Mouse (Mus musculus): ENCODE results near the gene Rab3gap2.

The Rab3gap2 gene

DNA sequence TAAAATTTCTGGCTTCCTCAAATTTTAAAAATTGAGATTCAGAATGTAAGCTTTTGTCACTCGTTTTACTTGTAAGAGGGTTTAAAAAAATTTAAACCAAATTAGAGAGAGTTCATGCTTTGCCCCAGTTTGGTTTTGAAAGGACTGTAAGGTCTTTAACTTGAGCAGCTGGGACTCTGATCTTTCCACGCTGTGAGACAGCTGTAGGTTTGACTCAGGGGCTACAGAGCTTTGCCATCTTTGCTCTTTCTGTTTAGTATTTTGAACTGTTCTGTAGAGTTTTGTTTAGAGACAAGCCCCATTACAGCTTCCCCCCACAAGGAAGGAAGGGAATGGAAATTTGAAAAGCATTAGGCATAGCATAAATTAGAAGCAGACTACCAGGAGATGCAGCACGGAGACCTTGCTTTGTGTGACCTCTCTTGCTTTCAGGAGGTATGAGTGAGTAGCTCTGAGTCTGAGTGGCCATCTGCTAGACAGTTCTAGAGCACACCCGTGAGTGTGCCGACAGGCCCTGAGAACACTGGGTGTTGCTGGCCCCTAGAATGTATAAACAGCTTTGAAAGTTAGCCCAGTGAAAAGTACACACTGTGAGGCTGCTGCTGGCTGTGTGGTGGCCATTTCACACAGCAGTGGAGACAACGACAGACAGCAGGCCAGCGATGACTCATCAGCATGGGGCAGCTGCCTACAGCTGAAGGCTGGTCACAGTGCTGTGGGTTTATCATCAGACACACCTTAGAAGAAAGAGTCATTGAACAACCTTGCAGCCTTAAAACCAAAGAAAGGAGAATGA is 25.7 kb downstream of the Rab3gap2 start:
- DNase-seq = no peak

DNA sequence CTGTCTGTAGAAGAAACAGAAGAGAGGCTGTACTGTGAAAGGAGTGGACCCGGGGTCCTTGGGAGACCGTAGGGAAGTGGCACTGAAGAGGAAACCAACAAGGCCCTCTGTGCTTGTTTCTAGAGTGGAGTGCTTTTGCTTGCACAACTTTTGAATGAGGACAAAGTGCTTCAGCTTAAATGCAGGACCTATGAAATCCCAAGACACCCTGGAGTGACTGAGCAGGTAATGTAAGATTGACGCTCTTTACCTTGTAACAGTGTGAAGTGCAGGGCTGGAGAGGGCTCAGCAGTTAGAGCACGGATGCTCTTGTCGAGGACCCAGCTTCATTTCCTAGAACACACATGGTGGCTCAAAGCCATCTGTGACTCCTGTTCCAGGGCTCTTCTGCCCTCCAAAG is 31.9 kb downstream of the Rab3gap2 start:
- DNase-seq = no peak

DNA sequence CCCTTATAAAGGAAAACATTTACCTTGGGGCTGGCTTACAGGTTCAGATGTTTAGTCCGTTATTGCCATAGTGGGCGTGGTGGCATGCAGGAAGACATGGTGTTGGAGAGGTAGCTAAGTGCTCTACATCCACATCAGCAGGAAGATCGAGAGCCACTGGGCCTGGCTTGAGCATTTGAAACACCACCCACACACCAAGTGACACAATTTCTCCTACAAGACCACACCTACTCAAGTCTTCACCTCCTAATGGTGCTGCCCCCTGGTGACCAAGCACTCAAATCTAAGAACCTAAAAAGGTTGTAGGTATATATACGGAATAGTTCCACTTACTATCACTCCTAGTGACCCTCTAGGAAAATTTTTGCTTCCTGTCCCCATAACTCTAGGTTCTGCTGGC is 32.6 kb downstream of the Rab3gap2 start:
- no peak for DNase-seq

DNA sequence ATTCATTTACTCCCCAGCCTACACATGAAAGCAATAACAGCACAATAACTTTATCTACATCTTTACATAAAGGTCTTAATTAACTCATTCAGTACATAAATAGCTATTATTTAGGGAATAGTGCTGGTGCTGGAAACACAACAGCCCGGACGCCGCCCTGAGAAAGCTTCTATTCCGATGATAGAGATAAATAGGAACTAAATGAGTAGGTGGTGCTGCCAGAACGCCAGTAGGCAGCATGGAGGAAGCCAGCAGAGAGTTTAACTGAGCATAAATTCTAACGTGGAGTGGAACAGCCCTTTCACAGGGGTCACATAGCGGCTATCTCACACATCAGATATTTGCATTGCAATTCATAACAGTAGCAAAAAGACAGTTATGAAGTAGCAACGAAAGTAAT is 39.1 kb downstream of the Rab3gap2 start:
- no peak for DNase-seq

DNA sequence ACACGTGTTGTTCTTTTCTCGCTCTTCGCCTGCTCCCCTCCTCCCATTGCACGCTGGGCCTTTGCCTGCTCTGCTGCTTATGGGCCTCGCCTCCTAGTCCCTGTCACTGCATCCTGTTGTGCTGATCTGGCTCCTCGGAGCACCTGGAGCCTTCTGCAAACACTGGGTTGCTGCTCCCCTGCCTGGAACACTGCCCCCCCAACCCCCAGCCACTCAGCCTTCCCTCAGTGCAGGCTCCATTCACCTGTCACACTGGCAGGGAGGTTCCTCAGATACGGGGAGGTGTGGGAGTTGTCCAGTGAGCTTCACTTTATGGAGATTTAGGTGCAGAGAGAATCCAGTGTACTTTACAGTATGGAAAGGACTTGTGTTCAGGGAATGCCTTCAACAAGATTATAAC is 41.5 kb downstream of the Rab3gap2 start:
- DNase-seq = no peak

DNA sequence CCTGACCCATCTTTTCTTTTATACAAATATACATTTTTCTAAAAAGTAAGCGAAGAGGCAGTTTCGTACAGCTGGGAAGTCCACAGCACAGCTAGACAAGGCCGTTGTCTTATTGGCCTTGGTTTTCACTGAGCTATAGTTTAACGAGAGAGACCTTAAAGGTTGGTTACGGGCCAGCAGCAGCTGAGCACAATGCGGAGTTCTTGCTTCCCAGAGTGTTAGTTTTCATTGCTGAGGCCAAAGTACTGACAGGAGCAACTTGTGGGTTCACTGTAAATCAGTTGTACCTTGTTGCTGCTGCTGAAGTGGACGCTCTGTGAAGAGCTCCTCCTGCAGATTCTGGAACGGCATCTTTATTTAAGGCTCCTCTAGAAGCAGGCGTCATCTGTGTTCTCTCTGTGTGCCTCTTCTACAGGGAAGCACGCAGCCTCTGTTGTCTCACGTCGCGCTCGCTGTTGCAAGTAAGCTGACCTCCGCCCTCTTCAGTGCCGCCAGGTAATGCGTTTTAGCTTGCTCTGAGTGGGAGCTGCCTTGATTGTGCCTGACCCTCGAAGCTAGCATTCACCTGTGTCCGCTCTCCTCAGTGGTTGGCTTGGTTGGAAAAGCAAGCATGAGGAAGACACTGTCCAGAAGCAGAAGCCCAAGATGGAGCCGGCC is 43.6 kb downstream of the Rab3gap2 start:
- peak; percentile 11 for DNase-seq

DNA sequence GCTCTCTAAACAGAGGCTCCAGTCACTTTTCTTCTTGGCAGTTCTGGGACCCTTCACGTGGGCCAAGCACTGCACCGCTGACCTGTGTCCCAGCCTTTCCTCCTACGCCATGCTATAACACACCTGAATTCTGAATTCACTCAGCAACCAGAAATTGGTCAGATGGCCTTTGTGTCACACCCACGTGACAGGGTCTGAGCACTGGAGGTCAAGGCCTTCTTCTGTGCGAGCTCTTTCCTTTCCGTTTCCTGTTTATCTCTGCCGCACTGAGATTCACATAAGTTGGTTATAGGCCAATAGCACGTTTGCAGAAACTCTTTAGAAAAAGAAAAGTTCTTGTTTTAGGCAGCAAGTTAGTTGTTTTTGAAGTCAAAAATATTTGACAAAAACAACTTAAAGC is 44.8 kb downstream of the Rab3gap2 start:
- DNase-seq = no peak

DNA sequence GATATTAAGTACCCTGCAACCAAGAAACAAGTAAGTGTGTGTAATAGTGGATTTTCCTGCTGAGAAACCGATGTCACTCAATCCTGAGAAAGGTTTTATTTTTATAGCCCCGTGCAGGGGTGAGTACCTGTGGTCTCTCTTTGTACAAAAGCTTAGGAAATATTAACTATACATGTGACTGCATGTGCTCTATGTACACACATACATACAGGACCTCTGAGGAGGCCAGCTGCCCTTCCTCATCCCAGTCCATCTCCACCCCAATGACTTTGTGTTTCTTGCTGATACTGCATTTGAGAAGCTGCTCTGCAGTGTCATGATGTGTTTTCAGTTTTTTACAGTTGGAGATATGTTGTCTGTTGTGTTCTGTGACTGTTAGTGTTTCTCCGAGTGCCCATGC is 48.4 kb downstream of the Rab3gap2 start:
- DNase-seq = no peak

DNA sequence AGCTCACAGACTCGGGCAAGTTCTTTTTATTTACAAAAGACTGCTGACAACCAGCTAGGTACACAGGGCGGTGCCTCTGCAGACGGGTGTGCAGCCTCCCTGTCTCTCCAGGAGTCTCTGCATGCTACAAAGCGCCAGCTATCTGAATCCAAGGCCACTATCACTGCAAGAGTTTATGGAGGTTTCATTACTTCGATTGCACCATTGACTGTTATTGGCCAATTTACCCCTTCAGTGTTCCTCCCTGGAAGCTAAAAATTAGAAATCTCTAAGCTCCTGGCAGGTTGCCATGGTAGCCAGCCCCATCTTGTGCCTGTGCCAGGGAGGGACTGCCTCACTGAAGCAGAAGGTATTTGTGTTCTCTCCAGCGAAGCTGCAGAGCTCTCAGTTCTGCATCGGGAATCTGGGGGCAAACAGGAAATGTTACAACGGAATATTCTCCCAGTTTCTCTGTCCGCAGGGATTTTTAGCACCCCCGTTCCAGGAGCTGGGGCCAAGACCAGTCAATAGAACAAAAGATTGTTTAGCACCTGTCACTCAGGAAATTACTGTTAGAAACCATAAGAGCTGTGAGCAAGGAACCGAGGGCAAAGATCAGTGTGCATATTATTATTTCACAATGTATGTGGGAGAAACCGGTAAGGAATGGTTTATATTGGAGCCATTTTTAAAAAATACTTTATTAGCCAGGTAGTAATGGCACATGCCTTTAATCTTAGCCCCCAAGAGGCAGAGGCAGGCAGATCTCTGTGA is 49.4 kb downstream of the Rab3gap2 start:
- no peak for DNase-seq

DNA sequence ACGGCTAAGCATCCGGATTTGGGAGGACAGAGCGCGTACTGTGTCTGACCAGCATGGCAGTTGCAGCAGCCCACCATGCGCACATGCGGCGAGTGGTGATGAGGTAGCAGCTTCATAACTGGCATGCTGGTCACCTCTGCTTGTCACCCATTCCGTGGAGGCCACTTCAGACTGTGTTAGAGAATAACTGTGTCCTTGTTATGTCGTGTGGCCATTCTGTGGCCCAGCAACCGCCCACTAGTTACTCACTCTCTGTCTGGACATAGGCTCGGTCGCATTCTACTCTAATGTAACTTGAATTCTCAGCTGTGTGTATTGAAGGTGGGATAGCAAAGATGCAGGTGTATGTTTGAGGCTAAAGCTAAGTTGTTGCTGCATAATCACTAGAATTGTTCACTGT is 51.4 kb downstream of the Rab3gap2 start:
- DNase-seq = no peak

DNA sequence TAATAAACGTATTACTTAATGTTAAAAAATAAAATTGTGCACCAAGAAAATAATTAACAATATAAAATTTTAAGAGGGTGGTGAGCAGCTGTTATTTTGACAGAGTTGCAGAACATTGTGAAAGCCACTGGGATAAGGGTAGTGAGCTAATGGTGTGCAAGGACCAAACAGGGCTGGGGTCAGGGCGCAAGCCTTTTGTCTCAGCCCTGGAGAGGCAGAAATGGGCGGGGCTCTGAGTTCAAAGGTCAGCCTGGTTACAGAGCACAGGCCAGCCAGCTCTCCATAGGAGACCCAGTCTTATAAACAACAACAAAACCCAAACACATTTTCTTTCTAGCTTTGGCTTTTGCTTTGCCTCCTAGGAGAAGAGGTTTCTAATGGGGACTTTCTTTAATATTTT is 52.8 kb downstream of the Rab3gap2 start:
- peak; percentile 43 for DNase-seq

DNA sequence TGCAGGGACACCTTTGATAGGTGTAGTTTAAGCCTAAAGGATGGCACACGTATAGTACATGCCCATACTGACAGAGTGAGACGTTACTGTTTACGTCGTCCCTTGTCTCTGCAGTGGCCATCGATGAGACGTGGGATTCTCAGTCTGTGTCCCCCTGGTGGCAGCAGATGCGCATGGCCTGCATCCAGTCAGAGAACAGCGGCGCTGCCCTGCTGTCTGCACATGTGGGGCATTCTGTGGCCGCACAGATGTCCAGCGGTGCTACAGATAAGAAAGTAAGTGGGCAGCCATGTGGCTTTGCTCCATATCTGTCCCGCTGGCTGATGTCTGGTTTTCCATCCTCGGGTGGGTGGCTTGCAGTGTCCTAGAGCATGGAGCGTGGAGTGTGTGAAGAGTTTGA is 58.6 kb downstream of the Rab3gap2 start:
- DNase-seq = no peak

DNA sequence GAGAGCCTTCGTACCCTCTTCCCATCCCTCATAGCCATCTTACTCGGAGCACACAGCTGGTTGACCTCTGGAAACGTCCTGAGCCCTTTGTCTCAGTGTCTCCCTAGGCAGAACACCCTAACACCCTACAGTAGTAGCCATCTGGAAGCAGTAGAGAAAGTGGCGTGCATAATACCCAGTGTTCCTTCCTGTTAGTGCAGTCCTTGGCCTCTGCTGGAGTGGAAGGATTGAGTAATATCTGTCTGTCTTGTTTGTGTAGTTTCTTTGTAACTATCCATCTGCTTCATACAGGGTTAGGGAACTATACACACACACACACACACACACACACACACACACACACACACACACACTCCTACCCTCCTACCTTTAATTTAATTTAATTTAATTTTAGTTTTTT is 64.8 kb downstream of the Rab3gap2 start:
- DNase-seq = no peak

DNA sequence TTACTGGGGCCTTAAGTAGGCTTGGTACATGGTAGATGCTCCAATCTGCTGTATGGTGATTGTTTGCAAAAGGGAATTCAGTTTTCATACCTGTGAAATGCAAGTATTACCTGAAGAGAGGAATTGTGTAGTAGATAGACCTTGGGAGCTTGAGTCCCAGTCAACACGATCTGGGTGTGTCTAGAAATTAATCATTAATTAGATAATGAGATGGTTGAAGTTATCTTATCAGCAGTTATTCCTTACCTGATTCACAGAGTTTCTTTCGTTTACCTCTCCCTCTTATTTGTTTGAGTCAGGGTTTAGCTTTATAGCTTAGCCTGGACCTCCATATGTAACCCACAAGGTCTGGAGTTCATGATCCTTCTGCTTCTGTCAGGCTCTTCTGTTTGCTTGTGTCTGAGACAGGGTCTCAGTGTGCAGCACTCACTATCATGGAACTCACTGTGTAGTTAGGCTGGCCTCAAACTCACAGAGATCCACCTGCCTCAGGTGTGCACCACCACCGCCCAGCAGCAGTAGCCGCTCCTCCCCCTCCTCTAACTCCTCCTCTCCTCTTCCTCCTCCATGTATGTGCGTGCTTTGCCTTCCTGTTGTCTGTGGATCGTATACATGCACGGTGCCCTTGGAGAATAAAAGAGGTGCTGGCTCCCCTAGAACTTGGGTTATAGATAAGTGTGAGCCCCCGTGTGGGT is 66.6 kb downstream of the Rab3gap2 start:
- DNase-seq = no peak

DNA sequence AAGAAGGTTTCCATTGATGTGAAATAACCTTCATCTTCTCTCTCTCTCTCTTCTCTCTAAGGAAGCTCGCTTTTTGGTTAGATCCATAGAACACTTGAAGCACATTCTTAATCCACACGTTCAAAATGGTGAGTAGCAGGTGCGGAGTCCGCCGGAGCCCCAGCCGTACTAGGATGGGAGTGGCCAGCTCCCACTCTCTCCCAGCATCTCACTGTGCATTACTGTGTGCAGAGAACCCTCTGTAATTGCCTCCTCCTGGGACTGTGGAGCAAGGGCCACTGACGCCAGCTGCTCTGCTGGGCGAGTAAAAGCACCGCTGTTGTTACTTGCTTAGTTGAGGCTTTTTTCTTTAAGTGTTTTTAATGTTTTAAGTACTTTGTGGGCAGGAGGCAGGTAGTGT is 67.5 kb downstream of the Rab3gap2 start:
- no peak for DNase-seq

DNA sequence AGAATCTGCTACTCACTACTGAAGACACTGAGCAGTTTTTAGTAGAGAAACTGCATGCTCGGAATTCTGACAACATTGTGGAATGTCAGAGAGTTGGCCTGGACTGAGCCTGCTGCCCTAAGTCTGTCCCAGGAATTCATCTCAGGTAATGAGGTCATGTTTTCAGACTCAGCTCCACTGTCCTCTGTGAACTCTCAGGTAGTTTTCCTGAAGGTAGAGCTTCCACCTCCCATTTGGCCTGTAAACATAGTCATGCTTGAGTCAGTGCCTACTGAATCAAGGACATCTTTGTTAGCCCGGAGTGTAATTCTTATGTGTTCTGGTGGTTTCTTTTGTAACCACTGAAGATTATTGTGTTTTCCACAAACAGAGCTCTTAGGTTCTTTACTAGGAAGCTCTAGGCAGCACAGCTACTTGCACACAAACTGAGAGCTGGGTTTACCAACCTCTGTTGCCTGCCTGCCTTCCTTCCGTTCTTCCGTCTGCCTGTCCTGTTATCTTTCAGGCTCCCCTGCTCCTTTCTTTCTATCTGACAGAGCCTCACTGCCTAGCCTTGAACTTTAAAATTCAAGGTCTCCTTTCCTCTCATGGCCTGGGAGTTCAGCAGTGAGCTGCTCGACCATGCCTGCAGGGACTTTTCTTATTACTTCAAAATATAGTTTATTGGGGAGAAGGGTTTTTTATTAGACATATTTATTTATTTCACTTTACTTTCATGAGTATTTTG is 71.1 kb downstream of the Rab3gap2 start:
- peak; percentile 30 for DNase-seq

DNA sequence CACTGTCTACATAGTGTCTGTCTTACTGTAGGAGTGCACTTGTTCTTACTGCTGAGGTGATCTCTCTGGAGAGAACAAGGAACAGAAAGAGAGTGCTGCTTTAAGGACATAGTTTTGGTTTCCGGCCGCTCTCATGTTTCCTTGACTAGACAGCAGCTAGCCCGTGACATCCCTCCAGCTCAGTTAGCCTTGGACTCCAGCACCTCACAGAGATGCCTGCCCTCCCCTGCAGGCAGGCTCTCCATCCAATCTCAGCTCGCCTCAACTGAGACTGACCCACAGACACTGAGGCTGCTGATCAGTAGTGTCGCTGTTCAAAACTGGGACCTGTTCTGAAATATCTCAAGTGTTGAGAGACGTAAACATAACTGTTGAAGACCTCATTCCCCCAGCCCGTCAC is 72.1 kb downstream of the Rab3gap2 start:
- no peak for DNase-seq

DNA sequence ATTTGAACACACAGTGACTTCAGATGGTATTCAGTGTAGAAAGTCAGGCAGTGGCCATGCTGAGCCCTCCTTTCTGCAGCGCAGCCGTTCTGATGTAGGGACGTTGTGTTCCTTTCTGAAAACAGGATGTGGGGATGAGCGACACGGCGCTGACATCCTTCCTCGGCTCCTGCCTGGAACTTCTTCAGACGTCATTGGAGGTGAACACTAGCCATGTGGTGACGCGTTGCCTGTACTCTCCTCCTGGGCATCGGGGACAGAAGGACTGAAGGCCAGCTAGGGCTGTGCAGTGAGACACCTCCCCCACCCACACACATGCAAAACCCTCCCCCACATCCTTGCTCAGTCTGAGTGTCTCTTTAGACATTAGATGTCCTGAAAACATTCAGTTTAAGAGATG is 73.1 kb downstream of the Rab3gap2 start:
- DNase-seq = peak; percentile 31

DNA sequence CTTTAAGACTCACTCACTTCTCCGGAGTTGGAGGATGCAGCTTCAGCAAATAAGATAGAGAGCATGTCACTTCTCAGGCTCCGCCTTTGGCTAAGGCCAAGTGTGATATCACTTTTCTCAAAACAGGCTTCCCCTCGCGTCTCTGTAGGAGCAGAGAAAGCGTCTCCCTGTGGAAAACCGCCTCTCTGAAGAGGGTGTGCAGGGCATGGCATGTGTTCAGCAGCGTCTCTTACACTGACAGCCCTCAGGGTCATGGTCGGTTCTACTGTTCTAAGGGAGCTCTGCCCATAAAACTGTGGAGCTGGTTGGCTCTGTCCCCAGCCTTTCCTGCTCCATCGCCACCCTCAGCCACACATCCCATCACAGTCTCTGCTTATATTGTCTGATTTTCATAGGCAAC is 75.4 kb downstream of the Rab3gap2 start:
- no peak for DNase-seq

DNA sequence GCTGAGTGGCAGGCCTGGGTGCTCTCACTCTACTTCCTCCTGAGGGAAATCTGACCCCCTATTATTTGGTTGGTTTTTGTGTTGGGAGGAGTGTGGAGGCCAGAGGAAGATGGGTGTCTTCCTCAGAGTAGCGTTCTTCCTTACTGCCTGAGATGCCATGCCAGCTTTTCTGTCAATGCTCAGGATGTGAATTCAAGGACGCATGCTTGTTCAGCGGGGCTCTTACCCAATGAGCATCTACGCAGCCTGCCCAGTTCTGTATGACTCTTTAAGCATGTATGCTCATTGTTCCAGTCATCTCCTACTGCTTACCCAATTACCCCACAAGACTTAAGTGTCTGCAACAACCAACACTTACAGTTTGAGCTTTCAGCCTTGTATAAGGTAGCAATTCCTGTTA is 76.7 kb downstream of the Rab3gap2 start:
- no peak for DNase-seq

DNA sequence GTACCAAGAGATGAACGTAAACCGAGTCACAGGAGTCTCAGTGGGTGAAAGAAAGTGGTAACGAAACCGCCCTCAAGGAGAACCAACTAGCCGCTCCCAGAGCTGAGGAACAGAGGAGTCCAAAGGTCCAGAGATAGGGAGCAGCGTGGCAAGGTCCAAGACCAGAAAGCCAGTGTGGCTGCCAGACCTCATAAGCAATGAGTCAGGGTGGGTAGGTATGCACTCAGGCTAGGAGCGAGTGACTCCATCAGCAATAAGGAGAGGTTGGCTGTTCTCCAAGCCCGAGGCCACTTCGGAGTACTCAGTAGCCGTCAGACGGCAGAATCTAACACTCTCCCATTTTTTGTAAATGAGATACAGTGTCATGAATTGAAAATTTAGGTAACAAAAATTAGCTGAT is 78.9 kb downstream of the Rab3gap2 start:
- DNase-seq = peak; percentile 67

DNA sequence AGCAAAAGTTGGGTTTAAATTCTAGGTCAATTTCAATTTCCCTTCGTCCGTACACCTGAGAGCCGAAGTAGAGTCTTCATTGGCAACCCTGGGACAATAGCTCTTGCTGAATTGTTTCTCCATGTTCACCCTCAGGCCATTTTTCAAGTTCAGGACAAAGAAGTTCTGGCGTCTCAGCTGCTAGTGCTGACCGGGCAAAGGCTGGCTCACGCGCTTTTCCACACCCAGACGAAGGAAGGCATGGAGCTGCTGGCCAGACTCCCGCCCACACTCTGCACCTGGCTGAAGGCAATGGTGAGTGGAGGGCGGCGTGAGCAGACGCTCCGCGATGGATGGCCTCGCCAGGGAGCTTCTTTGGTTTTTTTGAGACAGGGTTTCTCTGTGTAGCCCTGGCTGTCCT is 79.3 kb downstream of the Rab3gap2 start:
- DNase-seq = peak; percentile 19

DNA sequence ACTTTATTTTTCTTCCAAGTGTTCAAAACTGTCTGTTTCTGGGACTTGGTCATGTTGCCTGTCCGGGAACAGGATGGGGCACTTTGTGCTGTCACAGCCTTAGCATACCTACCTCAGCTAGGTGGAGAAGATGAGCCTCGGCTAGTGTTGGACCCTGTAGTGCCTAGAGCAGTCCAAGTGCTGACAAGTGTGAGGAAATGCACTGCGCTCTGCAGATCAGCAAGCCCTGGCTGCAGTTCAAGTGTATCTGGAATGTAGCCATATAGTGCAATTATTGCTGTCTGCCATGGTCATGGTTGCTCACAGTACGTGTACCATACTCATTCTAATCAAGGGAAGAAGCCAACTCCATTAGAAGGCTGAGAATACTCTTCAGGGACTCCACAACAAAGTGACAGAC is 80.8 kb downstream of the Rab3gap2 start:
- DNase-seq = no peak
